Mouse (Mus musculus) neural tube, embryonic 11.5 days (tissue): ENCODE data around the gene Creb3l1. TPM values are rescaled to one million over a fixed set of nuclear protein-coding genes. Genes with fewer than 3 reads are reported as not detected.

Source experiments
- ATAC-seq: fragments of 200-750 bp; cut with Nextera tagmentation; 2 replicates; pipeline ENCODE4 v1.8.0; 2017; ENCODE audit warnings: moderate number of reproducible peaks, mild to moderate bottlenecking, moderate TSS enrichment, moderate library complexity; ENCODE audit not compliant: insufficient read depth, low FRiP score, low TSS enrichment
- DNase-seq: peaks from one replicate; pipeline ENCODE4 v3.0.0-alpha.2; 2015; ENCODE audit warnings: low spot score
- H3K27ac ChIP-seq: fragments of 300-500 bp; sonication (generic); 2 replicates; pipeline ENCODE4 v1.5.1; 2014; ENCODE audit warnings: low read depth, mild to moderate bottlenecking, low read length
- H3K27me3 ChIP-seq: fragments of 300-500 bp; sonication (generic); 2 replicates; pipeline ENCODE4 v1.6.1; 2014; ENCODE audit warnings: mild to moderate bottlenecking, low read length, mixed read lengths; ENCODE audit not compliant: control insufficient read depth, insufficient read depth
- H3K36me3 ChIP-seq: fragments of 300-500 bp; sonication (generic); 2 replicates; pipeline ENCODE4 v1.6.1; 2014; ENCODE audit warnings: mild to moderate bottlenecking, low read length, moderate library complexity, mixed read lengths; ENCODE audit not compliant: control insufficient read depth, insufficient read depth
- H3K4me1 ChIP-seq: fragments of 300-500 bp; sonication (generic); 2 replicates; pipeline ENCODE4 v1.6.1; 2014; ENCODE audit warnings: low read length, mixed read lengths; ENCODE audit not compliant: control insufficient read depth, insufficient read depth
- H3K4me2 ChIP-seq: fragments of 300-500 bp; sonication (generic); 2 replicates; pipeline ENCODE4 v1.6.1; 2014; ENCODE audit warnings: low read depth, mild to moderate bottlenecking, moderate library complexity
- H3K4me3 ChIP-seq: fragments of 300-500 bp; sonication (generic); 2 replicates; pipeline ENCODE4 v1.5.1; 2014; ENCODE audit warnings: low read depth, low read length
- H3K9ac ChIP-seq: fragments of 300-500 bp; sonication (generic); 2 replicates; pipeline ENCODE4 v1.6.1; 2014; ENCODE audit warnings: mild to moderate bottlenecking, low read length
- H3K9me3 ChIP-seq: fragments of 300-500 bp; sonication (generic); 2 replicates; pipeline ENCODE4 v1.6.1; 2016; ENCODE audit warnings: low read length; ENCODE audit not compliant: control insufficient read depth
- WGBS: fragments of 180-500 bp; shearing (Covaris S2); extraction: QIAGEN DNeasy Blood & Tissue Kit; methylation state at CpG from one replicate; pipeline ENCODE4 v1.1.7; 2014; 5-methylcytosine and 5-hydroxymethylcytosine counted together
- polyA plus RNA-seq: library from polyadenylated mRNA; unstranded; fragments of >200 nt; fragmentation: Nextera tagmentation; extraction: Ambion mirVana; gene quantifications from 2 replicates; pipeline ENCODE4 v1.2.1, GENCODE M21; 2014

The Creb3l1 gene
- polyA plus RNA-seq, 1 experiment from 2014 or later: 2.0 TPM

- peaks cover 18% of the 10 kb centered on the region for H3K4me1 ChIP-seq
- H3K9ac ChIP-seq: no peak overlapping the region
- 77% methylated on average over 11 of the region's 11 CpGs for WGBS
These were observed 64.5 kb downstream of the Creb3l1 start for GRCm38 (mm10) chr2:91959544-91960410.

GRCm38 (mm10) chr2:91958701-91959457, 65.4 kb downstream of the Creb3l1 start:
- DNase-seq: peak; percentile 44
- Histone ChIP-seq H3K9me3 (no peaks in the 10 kb centered on the region), H3K4me2 (no peak overlapping the region), H3K9ac (no peak overlapping the region), H3K4me3 (no peak overlapping the region), H3K27me3 (no peaks in the 10 kb centered on the region), H3K4me1 (peaks cover 22% of the 10 kb centered on the region), H3K36me3 (no peaks in the 10 kb centered on the region), H3K27ac (no peak overlapping the region)
- no peak for ATAC-seq
- 47% methylated on average over 10 of the region's 10 CpGs for WGBS

More at GRCm38 (mm10) chr2:91959544-91960410, 64.5 kb downstream of the Creb3l1 start:
- H3K4me3 ChIP-seq: no peak overlapping the region
- H3K36me3 ChIP-seq: no peaks in the 10 kb centered on the region
- DNase-seq: no peak
- no peak for ATAC-seq
- no peaks in the 10 kb centered on the region for H3K27me3 ChIP-seq
- no peak overlapping the region for H3K4me2 ChIP-seq
- no peak overlapping the region for H3K27ac ChIP-seq
- no peaks in the 10 kb centered on the region for H3K9me3 ChIP-seq

GRCm38 (mm10) chr2:91958049-91958448, 66.3 kb downstream of the Creb3l1 start:
- no peaks in the 10 kb centered on the region for H3K36me3 ChIP-seq
- H3K9me3 ChIP-seq: no peaks in the 10 kb centered on the region
- ATAC-seq (no peak), DNase-seq (no peak)
- H3K9ac ChIP-seq: no peak overlapping the region
- no peak overlapping the region for H3K4me2 ChIP-seq
- 92% methylated on average over 8 of the region's 8 CpGs for WGBS
- H3K27me3 ChIP-seq: no peaks in the 10 kb centered on the region
- no peak overlapping the region for H3K4me3 ChIP-seq
- no peak overlapping the region for H3K27ac ChIP-seq
- peaks cover 22% of the 10 kb centered on the region for H3K4me1 ChIP-seq

GRCm38 (mm10) chr2:91957096-91957495, 67.2 kb downstream of the Creb3l1 start:
- no peaks in the 10 kb centered on the region for H3K9me3 ChIP-seq
- H3K9ac ChIP-seq: no peak overlapping the region
- no peak overlapping the region for H3K4me3 ChIP-seq
- H3K27ac ChIP-seq: no peak overlapping the region
- WGBS: 68% methylated on average over 4 of the region's 4 CpGs
- no peaks in the 10 kb centered on the region for H3K36me3 ChIP-seq
- DNase-seq: no peak
- H3K27me3 ChIP-seq: no peaks in the 10 kb centered on the region
- H3K4me2 ChIP-seq: no peak overlapping the region
- ATAC-seq: 0 out of 2 replicates have a peak, but pooled peaks have one; percentile 14
- peaks cover 15% of the 10 kb centered on the region for H3K4me1 ChIP-seq

GRCm38 (mm10) chr2:91955875-91956274, 68.4 kb downstream of the Creb3l1 start:
- no peak overlapping the region for H3K4me2 ChIP-seq
- no peak for DNase-seq
- ATAC-seq: no peak
- no peaks in the 10 kb centered on the region for H3K36me3 ChIP-seq
- no peaks in the 10 kb centered on the region for H3K9me3 ChIP-seq
- no peak overlapping the region for H3K27ac ChIP-seq
- peaks cover 11% of the 10 kb centered on the region for H3K4me1 ChIP-seq
- no peak overlapping the region for H3K4me3 ChIP-seq
- H3K9ac ChIP-seq: no peak overlapping the region
- WGBS: 87% methylated on average over 6 of the region's 6 CpGs
- H3K27me3 ChIP-seq: no peaks in the 10 kb centered on the region

- ATAC-seq (no peak), DNase-seq (no peak)
- Histone ChIP-seq H3K9ac (no peak overlapping the region), H3K4me2 (no peak overlapping the region), H3K9me3 (no peaks in the 10 kb centered on the region), H3K36me3 (no peaks in the 10 kb centered on the region), H3K4me3 (no peak overlapping the region), H3K4me1 (peaks cover 18% of the 10 kb centered on the region), H3K27ac (no peak overlapping the region), H3K27me3 (no peaks in the 10 kb centered on the region)
- 94% methylated on average over 4 of the region's 4 CpGs for WGBS
These were observed 69.1 kb downstream of the Creb3l1 start for GRCm38 (mm10) chr2:91955121-91955591.

GRCm38 (mm10) chr2:91953825-91954224, 70.5 kb downstream of the Creb3l1 start:
- Histone ChIP-seq H3K4me2 (no peak overlapping the region), H3K4me1 (peaks cover 24% of the 10 kb centered on the region), H3K9me3 (no peaks in the 10 kb centered on the region), H3K27ac (no peak overlapping the region), H3K36me3 (no peaks in the 10 kb centered on the region), H3K9ac (no peak overlapping the region), H3K4me3 (no peak overlapping the region), H3K27me3 (no peaks in the 10 kb centered on the region)
- no peak for ATAC-seq
- WGBS: 18% methylated on average over 5 of the region's 5 CpGs
- DNase-seq: no peak

GRCm38 (mm10) chr2:91950275-91951085, 73.8 kb downstream of the Creb3l1 start:
- H3K4me3 ChIP-seq: no peak overlapping the region
- peaks cover 32% of the 10 kb centered on the region for H3K4me1 ChIP-seq
- no peaks in the 10 kb centered on the region for H3K27me3 ChIP-seq
- ATAC-seq (peak; percentile 14; the same call in 1 of the 2 replicates), DNase-seq (no peak)
- peak overlapping the region; percentile 0; the same call in 1 of the 2 replicates for H3K4me2 ChIP-seq
- 16% methylated on average over 15 of the region's 15 CpGs for WGBS
- no peaks in the 10 kb centered on the region for H3K9me3 ChIP-seq
- H3K36me3 ChIP-seq: no peaks in the 10 kb centered on the region
- H3K27ac ChIP-seq: 0 out of 2 replicates have a peak overlapping the region, but pooled peaks have one; percentile 67
- peak overlapping the region; percentile 46; the same call in 1 of the 2 replicates for H3K9ac ChIP-seq
